9 mouse cellular contexts compared by ENCODE assay signal in genomic region chr12:70654546-70654945, GRCm38 (mm10).
DNase-seq lines count a peak whose midpoint lies in the region; ATAC-seq and TF ChIP-seq lines count a peak whose summit lies in the region.
"Had no signal": no experiment of that assay in that cellular context is flagged by ENCODE, and none has a peak within 500 bp of the region (broad histone marks: within the 10 kb centered on the region; RNA-seq: fewer than 3 reads in every experiment).

No protein-coding gene starts in this region.

- H3K36me3 ChIP-seq in liver, adult 2 months (ENCODE audit: control insufficient read depth, insufficient read depth, low read length): no peaks in the 10 kb centered on the region
- no peaks in the 10 kb centered on the region for H3K36me3 ChIP-seq in heart, embryonic 12.5 days

- TF ChIP-seq POLR2A in liver, adult 2 months (IDR thresholded peaks at IDR 0.05; ENCODE audit: extremely low read depth, insufficient read depth, low read length): no peak

- no peaks in the 10 kb centered on the region for H3K79me2 ChIP-seq in liver, adult 2 months (ENCODE audit: control insufficient read depth, insufficient read depth, low read length)

- no peak for TF ChIP-seq CTCF in liver, adult 2 months (IDR thresholded peaks at IDR 0.05; ENCODE audit: low read depth, low read length)

- peaks cover 3% of the 10 kb centered on the region; the same call in 1 of the 2 replicates for H3K9me3 ChIP-seq in heart, embryonic 12.5 days (replicated peaks)

- DNase-seq in liver, adult 2 months (ENCODE audit: extremely low read depth, low read depth, low spot score): peak; percentile 62
- DNase-seq in liver: no peak
- DNase-seq in adrenal gland, postnatal 25 days: peak; percentile 69
- DNase-seq in lung, postnatal 36 days: peak; percentile 78
- DNase-seq in layer of hippocampus, postnatal 36 days: no peak
- no peak for DNase-seq in layer of hippocampus, postnatal 10 days (ENCODE audit: low spot score in 2 of 2)
- no peak for DNase-seq in embryo, embryonic 10 days (ENCODE audit: low spot score)

- no peak overlapping the region for H3K4me2 ChIP-seq in heart, embryonic 12.5 days

- H3K27ac ChIP-seq in liver, adult 2 months (replicated peaks; ENCODE audit: insufficient read depth, low read depth, low read length): no peak overlapping the region
- H3K27ac ChIP-seq in heart, embryonic 12.5 days (ENCODE audit: poor library complexity, severe bottlenecking): no peak overlapping the region
- H3K27ac ChIP-seq: macrophage had no signal

- H3K27me3 ChIP-seq in liver, adult 2 months (ENCODE audit: control insufficient read depth, insufficient read depth, low read length): no peaks in the 10 kb centered on the region
- no peaks in the 10 kb centered on the region for H3K27me3 ChIP-seq in heart, embryonic 12.5 days (replicated peaks)

- ATAC-seq in heart, embryonic 12.5 days (ENCODE audit: insufficient number of reproducible peaks, low FRiP score): peak; percentile 36; the same call in 1 of the 2 replicates

- 13% methylated on average over 3 of the region's 3 CpGs for WGBS in liver, adult 2 months
- WGBS in heart, embryonic 12.5 days: 46% methylated on average over 3 of the region's 3 CpGs

- H3K4me1 ChIP-seq in liver, adult 2 months (ENCODE audit: control insufficient read depth, insufficient read depth, low read length): no peaks in the 10 kb centered on the region
- H3K4me1 ChIP-seq in heart, embryonic 12.5 days (replicated peaks): peaks cover 46% of the 10 kb centered on the region

- H3K9ac ChIP-seq in liver, adult 2 months (ENCODE audit: low read depth, low read length): no peak overlapping the region
- no peak overlapping the region for H3K9ac ChIP-seq in heart, embryonic 12.5 days

- H3K4me3 ChIP-seq in liver, adult 2 months (ENCODE audit: insufficient read depth, low read depth, low read length): no peak overlapping the region
- H3K4me3 ChIP-seq in heart, embryonic 12.5 days: no peak overlapping the region

Comparison
In these comparisons a context has a peak if more than half of its experiments do, and no peak if none do; other contexts are left out.
1. DNase-seq: peak in liver, adult 2 months (single experiment), adrenal gland, postnatal 25 days (single experiment) and lung, postnatal 36 days (single experiment); none in liver (single experiment), layer of hippocampus, postnatal 36 days (0 of 2), layer of hippocampus, postnatal 10 days (0 of 2) and embryo, embryonic 10 days (single experiment).